Mouse (Mus musculus) erythroblast, adult 5-6 weeks (primary cell): ENCODE results near the gene Zfp266. TPM values are rescaled to one million over a fixed set of nuclear protein-coding genes. Genes with fewer than 3 reads are reported as not detected.
"Not testable (repeated sequence)": the region's sequence is repeated elsewhere in the genome, so short reads cannot be mapped to it uniquely, and the experiment has no call there.

Source experiments
- ATAC-seq: replicated peaks from 2 replicates; pipeline ENCODE4 v1.8.0; 2016; ENCODE audit warnings: moderate number of reproducible peaks, mild to moderate bottlenecking, moderate TSS enrichment, inconsistent platforms; ENCODE audit not compliant: poor library complexity, low FRiP score, severe bottlenecking
- total RNA-seq, 2 experiments: library from RNA; stranded (forward) in 1 of 2; stranded (reverse) in 1 of 2; fragments of 150-400 nt in 1 of 2; fragments of 200-764, 138-1000 nt in 1 of 2; gene quantifications; 2 replicates each; pipeline versions ENCODE4 v1.2.3 to v1.2.4; 2015 to 2017; ENCODE audit warnings: low replicate concordance in 2 of 2

Zfp266 gene
- total RNA-seq (2015; ENCODE audit: low replicate concordance): 10.2 and 10.4 TPM in 2 replicates
- total RNA-seq (2017; ENCODE audit: low replicate concordance): 6.8 and 8.9 TPM in 2 replicates

GRCm38 (mm10) chr9:20521306-20521957 lies at the start of gene Zfp266:
Gene Zfp266, minus strand, starts transcription at chr9:20521417.
- peak; percentile 94 for ATAC-seq

- not testable (repeated sequence) for ATAC-seq
These were observed 44.3 kb upstream of the Zfp266 start for GRCm38 (mm10) chr9:20565326-20566030.

- ATAC-seq: no peak
These were observed 41.0 kb upstream of the Zfp266 start for GRCm38 (mm10) chr9:20562177-20562576.

GRCm38 (mm10) chr9:20552698-20553097 lies 31.5 kb upstream of the Zfp266 start:
- no peak for ATAC-seq

- no peak for ATAC-seq
These were observed 30.6 kb upstream of the Zfp266 start for GRCm38 (mm10) chr9:20551781-20552275.

GRCm38 (mm10) chr9:20545151-20545550 lies 23.9 kb upstream of the Zfp266 start:
- ATAC-seq: no peak

GRCm38 (mm10) chr9:20544070-20544821 lies 23.0 kb upstream of the Zfp266 start:
- ATAC-seq: no peak; the same call in 1 of the 2 replicates

GRCm38 (mm10) chr9:20543496-20543895 lies 22.3 kb upstream of the Zfp266 start:
- no peak for ATAC-seq

GRCm38 (mm10) chr9:20536598-20536997 lies 15.4 kb upstream of the Zfp266 start:
- no peak for ATAC-seq

GRCm38 (mm10) chr9:20534326-20534926 lies 13.2 kb upstream of the Zfp266 start:
- ATAC-seq: no peak

- ATAC-seq: no peak
These were observed 546 bp downstream of the Zfp266 start for GRCm38 (mm10) chr9:20520531-20521210.

GRCm38 (mm10) chr9:20519949-20520348 lies 1.3 kb downstream of the Zfp266 start:
- no peak for ATAC-seq

GRCm38 (mm10) chr9:20518708-20519107 lies 2.5 kb downstream of the Zfp266 start:
- ATAC-seq: no peak

- no peak for ATAC-seq
These were observed 3.5 kb downstream of the Zfp266 start for GRCm38 (mm10) chr9:20517727-20518126.

- ATAC-seq: 0 out of 2 replicates have a peak, but pooled peaks have one; percentile 31
These were observed 7.2 kb downstream of the Zfp266 start for GRCm38 (mm10) chr9:20514016-20514415.

- ATAC-seq: no peak
These were observed 8.5 kb downstream of the Zfp266 start for GRCm38 (mm10) chr9:20512714-20513113.

GRCm38 (mm10) chr9:20511645-20512044 lies 9.6 kb downstream of the Zfp266 start:
- ATAC-seq: no peak

- ATAC-seq: no peak
These were observed 10.9 kb downstream of the Zfp266 start for GRCm38 (mm10) chr9:20510346-20510745.

- no peak for ATAC-seq
These were observed 11.5 kb downstream of the Zfp266 start for GRCm38 (mm10) chr9:20509676-20510075.
